Mouse (Mus musculus): ENCODE results near the gene Cldn6. TPM values are rescaled to one million over a fixed set of nuclear protein-coding genes. Genes with fewer than 3 reads are reported as not detected.

The Cldn6 gene
- total and polyA plus RNA-seq, 3 experiments, result not detected

DNA sequence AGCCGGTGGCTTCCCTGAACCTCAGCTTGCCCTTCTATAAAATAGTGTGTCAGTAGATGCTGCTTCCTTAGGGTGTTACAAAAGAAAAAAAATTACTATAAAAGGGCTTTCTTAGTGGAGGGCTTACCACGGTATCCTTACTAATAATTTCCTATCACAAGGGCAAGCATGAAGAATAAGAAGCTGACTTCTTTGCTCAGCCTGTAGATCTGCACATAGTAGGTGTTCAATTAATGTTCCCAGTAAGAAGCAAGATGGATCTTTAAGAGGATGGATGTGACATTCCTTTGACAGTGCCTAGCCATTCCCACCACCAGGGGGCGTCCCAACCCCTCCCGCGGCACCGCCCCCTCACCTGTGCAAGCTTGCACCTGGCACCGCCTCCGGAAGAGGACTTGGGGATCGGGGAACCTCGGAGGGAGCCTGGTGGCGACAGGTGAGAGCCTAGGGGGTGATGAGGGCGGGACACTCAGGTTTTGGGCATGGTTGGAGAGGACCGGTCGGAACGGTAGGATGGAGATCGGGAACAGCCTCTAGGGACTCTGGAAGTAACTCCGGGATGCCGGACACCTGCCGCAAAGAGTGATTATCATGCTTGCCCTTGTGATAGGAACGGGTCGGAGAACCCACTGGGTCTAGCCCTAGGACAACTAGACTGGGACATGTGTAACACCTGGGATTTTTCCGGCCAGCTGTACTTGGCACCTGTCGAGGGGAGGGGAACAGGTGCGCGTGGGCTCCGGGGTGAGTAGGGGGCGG is 18.8 kb upstream of the Cldn6 start, which contains the start of gene Bicdl2:
Bicdl2 (plus strand) TSS at position 390 of the 759 bp plus-strand sequence.
- peaks cover 0 to 2% of the 10 kb centered on the region in 2 experiments for H3K36me3 ChIP-seq (replicated peaks in 1 of 2; ENCODE audit: control insufficient read depth in 1 of 2, insufficient read depth in 1 of 2, low read length in 1 of 2)
- no peak for DNase-seq (ENCODE audit: extremely low read depth)
- H3K4me2 ChIP-seq (ENCODE audit: insufficient read depth, low read depth, poor library complexity, severe bottlenecking), result peak within 1 kb of the TSS; percentile 29; the same call in 1 of the 2 replicates
- H3K9me3 ChIP-seq (replicated peaks; ENCODE audit: low read length), result peaks cover 3% of the 10 kb centered on the region
- peaks cover 75% of the 10 kb centered on the region for H3K27me3 ChIP-seq (replicated peaks)
- no peaks in the 10 kb centered on the region for H3K79me2 ChIP-seq (replicated peaks; ENCODE audit: control insufficient read depth, extremely low read depth, insufficient read depth, poor library complexity, severe bottlenecking)
- no peak for TF ChIP-seq NRF1 (IDR thresholded peaks at IDR 0.05; ENCODE audit: low read depth, low read length)
- no peak for TF ChIP-seq TCF12 (IDR thresholded peaks at IDR 0.05; ENCODE audit: low read depth, low read length)
- peak; percentile 60 for TF ChIP-seq SMC3 (IDR thresholded peaks at IDR 0.05; ENCODE audit: low read depth, low read length)
- no peak for TF ChIP-seq MAFK (IDR thresholded peaks at IDR 0.05; ENCODE audit: insufficient replicate concordance, low read length)
- peak; percentile 22 for TF ChIP-seq RAD21 (IDR thresholded peaks at IDR 0.05; ENCODE audit: low read depth, low read length)
- peak; percentile 37 to 71; a peak in 3 of 4 replicates for TF ChIP-seq CTCF (conservative IDR thresholded peaks at IDR 0.05 in 1 of 2, IDR thresholded peaks at IDR 0.05 in 1 of 2; ENCODE audit: low read depth in 2 of 2, low read length in 2 of 2)
- TF ChIP-seq RCOR1 (conservative IDR thresholded peaks at IDR 0.05; ENCODE audit: low read depth, low read length), result no peak
- TF ChIP-seq ZKSCAN1 (IDR thresholded peaks at IDR 0.05; ENCODE audit: borderline replicate concordance, low read depth, low read length), result peak; percentile 39; the same call in 1 of the 2 replicates
- dilution Hi-C loops (cut with MboI; ENCODE audit: extremely low pct_ligation_motif_present, extremely low pct_unique_long_range_greater_than_20kb, low sequenced_read_pairs) (no loop called here), in situ Hi-C loops (cut with MboI; ENCODE audit: low pct_ligation_motif_present, low pct_unique_long_range_greater_than_20kb, low sequenced_read_pairs) (loop anchor here (5.0 to 10.0 kb wide), 2 partner anchors 42 to 305 kb away; no protein-coding TSS in a partner anchor)
- H3K9ac ChIP-seq (ENCODE audit: insufficient read depth, low read depth), result no peak within 1 kb of the TSS
- H3K27ac ChIP-seq (ENCODE audit: insufficient read depth, low read depth), result no peak within 1 kb of the TSS
- no peak within 1 kb of the TSS for H3K4me3 ChIP-seq (replicated peaks in 1 of 3; ENCODE audit: low read depth in 2 of 3, low read length in 2 of 3, poor library complexity in 1 of 3)
- H3K4me1 ChIP-seq (ENCODE audit: control insufficient read depth in 1 of 2, insufficient read depth in 2 of 2), result peaks cover 7 to 12% of the 10 kb centered on the region in 2 experiments; a peak in 3 of 4 replicates

DNA sequence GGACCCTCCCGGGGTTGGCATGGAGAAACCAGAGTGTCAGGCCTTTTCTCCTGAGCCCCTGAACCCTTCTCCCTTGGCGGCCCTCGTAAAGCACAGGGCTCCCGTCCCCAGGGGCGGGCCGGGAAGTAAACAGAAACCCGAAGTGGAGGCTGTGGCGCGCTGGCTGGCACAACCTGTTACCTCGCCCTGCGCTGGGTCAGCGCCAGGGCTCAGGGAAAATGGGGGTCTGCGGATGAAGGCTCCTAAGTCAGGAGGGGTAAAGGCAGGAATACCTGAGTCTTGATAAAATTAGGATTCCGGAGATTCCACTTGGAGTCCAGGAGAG is 18.2 kb upstream of the Cldn6 start:
- no peak for DNase-seq (ENCODE audit: extremely low read depth)
- TF ChIP-seq RAD21 (IDR thresholded peaks at IDR 0.05; ENCODE audit: low read depth, low read length), result no peak
- TF ChIP-seq CHD2 (IDR thresholded peaks at IDR 0.05; ENCODE audit: low read length), result no peak
- no peak for TF ChIP-seq ELF1 (IDR thresholded peaks at IDR 0.05; ENCODE audit: low read depth, low read length)
- TF ChIP-seq ZC3H11A (IDR thresholded peaks at IDR 0.05; ENCODE audit: low read depth, low read length), result no peak
- no peak for TF ChIP-seq BHLHE40 (IDR thresholded peaks at IDR 0.05; ENCODE audit: low read depth, low read length)
- TF ChIP-seq UBTF (IDR thresholded peaks at IDR 0.05; ENCODE audit: low read depth, low read length), result no peak
- no peak for TF ChIP-seq MYC (IDR thresholded peaks at IDR 0.05; ENCODE audit: low read depth, low read length)
- no peak for TF ChIP-seq SIN3A (IDR thresholded peaks at IDR 0.05; ENCODE audit: low read length)
- no peak for TF ChIP-seq ZNF384 (IDR thresholded peaks at IDR 0.05; ENCODE audit: low read depth, low read length)
- no peak for TF ChIP-seq MAZ (IDR thresholded peaks at IDR 0.05; ENCODE audit: low read depth, low read length)
- no peak for TF ChIP-seq MXI1 (IDR thresholded peaks at IDR 0.05; ENCODE audit: low read depth, low read length)
- no peak for TF ChIP-seq MAFK (IDR thresholded peaks at IDR 0.05; ENCODE audit: insufficient replicate concordance, low read length)
- TF ChIP-seq IRF4 (IDR thresholded peaks at IDR 0.05; ENCODE audit: low read depth, low read length), result no peak
- no peak for TF ChIP-seq POLR2A (IDR thresholded peaks at IDR 0.05; ENCODE audit: low read depth, low read length)
- TF ChIP-seq MEF2A (IDR thresholded peaks at IDR 0.05; ENCODE audit: borderline replicate concordance, low read depth, low read length), result no peak
- no peak for TF ChIP-seq USF1 (IDR thresholded peaks at IDR 0.05; ENCODE audit: low read depth, low read length)
- no peak for TF ChIP-seq GABPA (IDR thresholded peaks at IDR 0.05; ENCODE audit: insufficient replicate concordance, low read depth, low read length)
- in situ Hi-C loops (cut with MboI; ENCODE audit: low pct_ligation_motif_present, low pct_unique_long_range_greater_than_20kb, low sequenced_read_pairs) (loop anchor here (5.0 to 10.0 kb wide), 2 partner anchors 41 to 304 kb away; no protein-coding TSS in a partner anchor), dilution Hi-C loops (cut with MboI; ENCODE audit: extremely low pct_ligation_motif_present, extremely low pct_unique_long_range_greater_than_20kb, low sequenced_read_pairs) (no loop called here)
- H3K4me1 ChIP-seq (ENCODE audit: control insufficient read depth in 1 of 2, insufficient read depth in 2 of 2), result peaks cover 7 to 12% of the 10 kb centered on the region in 2 experiments; a peak in 3 of 4 replicates
- H3K79me2 ChIP-seq (replicated peaks; ENCODE audit: control insufficient read depth, extremely low read depth, insufficient read depth, poor library complexity, severe bottlenecking), result no peaks in the 10 kb centered on the region
- H3K27ac ChIP-seq (ENCODE audit: insufficient read depth, low read depth), result no peak overlapping the region
- peaks cover 3% of the 10 kb centered on the region for H3K9me3 ChIP-seq (replicated peaks; ENCODE audit: low read length)
- H3K4me2 ChIP-seq (ENCODE audit: insufficient read depth, low read depth, poor library complexity, severe bottlenecking), result peak overlapping the region; percentile 29; the same call in 1 of the 2 replicates
- H3K9ac ChIP-seq (ENCODE audit: insufficient read depth, low read depth), result no peak overlapping the region
- peaks cover 70% of the 10 kb centered on the region for H3K27me3 ChIP-seq (replicated peaks)
- H3K4me3 ChIP-seq (replicated peaks in 1 of 3; ENCODE audit: low read depth in 2 of 3, low read length in 2 of 3, poor library complexity in 1 of 3), result no peak overlapping the region
- H3K36me3 ChIP-seq (replicated peaks in 1 of 2; ENCODE audit: control insufficient read depth in 1 of 2, insufficient read depth in 1 of 2, low read length in 1 of 2), result peaks cover 0 to 7% of the 10 kb centered on the region in 2 experiments
